Mouse (Mus musculus): ENCODE measurements around the gene Ampd3. TPM values are rescaled to one million over a fixed set of nuclear protein-coding genes. Genes with fewer than 3 reads are reported as not detected.

The Ampd3 gene
- polyA plus RNA-seq, 1 experiment from 2014 or later, result 28.1 TPM

DNA sequence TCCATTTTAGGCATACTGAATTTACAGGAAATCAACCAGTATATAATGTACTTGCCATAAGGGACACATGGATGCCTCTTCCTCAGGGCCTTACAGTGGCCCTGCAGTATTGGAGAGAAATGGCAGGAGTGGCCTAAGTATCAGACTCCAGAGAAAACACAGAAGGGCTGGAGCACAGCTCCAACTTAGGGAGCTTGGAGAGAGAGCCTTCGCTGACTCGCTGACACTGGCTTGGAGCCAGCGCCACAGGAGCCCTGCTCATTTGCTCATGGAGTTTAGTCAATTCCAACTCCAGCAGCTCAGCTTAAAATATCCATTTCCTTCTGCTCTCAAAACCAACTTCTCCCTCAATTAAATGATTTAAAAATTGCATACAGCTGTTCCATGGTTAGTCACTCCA lies 53.6 kb downstream of the Ampd3 start:
- WGBS (ENCODE audit: missing documents), result 67% methylated on average over 3 of the region's 3 CpGs
- Histone ChIP-seq H3K36me3 (ENCODE audit: inconsistent target) (peaks cover 21% of the 10 kb centered on the region; the same call in 1 of the 2 replicates), H3K4me3 (ENCODE audit: inconsistent target) (no peak overlapping the region), H3K79me2 (ENCODE audit: inconsistent target) (no peaks in the 10 kb centered on the region), H3K27ac (peak overlapping the region; percentile 91)

DNA sequence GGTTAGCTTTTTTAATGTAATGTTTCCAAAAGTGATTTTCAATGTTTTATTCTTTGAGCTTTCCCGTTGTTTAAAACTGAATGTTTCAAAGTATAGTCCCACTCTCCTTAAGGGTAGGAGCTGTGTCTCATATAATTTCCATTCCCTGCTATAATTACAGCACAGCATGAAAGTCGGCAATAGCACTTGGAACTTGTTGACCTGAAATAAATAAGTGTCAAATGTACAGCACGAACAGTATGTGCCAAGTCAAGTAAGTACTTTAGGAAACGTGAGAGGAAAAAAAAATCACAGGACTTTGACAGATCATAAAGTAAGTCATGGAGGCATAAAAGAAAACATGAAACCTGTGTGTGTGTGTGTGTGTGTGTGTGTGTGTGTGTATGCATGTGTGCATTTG lies 54.0 kb downstream of the Ampd3 start:
- Histone ChIP-seq H3K79me2 (ENCODE audit: inconsistent target) (no peaks in the 10 kb centered on the region), H3K36me3 (ENCODE audit: inconsistent target) (peaks cover 21% of the 10 kb centered on the region; the same call in 1 of the 2 replicates), H3K4me3 (ENCODE audit: inconsistent target) (no peak overlapping the region), H3K27ac (peak overlapping the region; percentile 91)
- 92% methylated on average over 4 of the region's 4 CpGs for WGBS (ENCODE audit: missing documents)

DNA sequence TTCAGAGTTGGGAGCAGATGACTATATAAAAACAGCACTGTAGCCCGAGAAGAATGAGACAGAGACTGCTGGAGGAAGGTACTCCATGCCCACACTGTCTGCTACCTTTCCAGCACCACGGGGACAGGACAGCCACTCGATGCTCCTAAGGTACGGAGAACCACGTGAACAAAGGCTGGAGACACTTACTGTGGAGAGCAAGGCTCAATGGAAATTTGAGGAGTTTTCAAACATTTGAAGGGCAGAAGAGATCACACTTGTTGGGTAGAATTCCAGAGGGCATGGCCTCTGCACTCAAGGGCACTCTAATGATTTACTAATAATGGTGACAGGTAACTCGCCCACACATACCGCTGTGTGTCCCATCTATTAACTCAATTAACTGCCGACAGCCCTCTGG lies 55.1 kb downstream of the Ampd3 start:
- H3K36me3 ChIP-seq (ENCODE audit: inconsistent target), result peaks cover 18% of the 10 kb centered on the region; the same call in 1 of the 2 replicates
- peak overlapping the region; percentile 91 for H3K27ac ChIP-seq
- H3K79me2 ChIP-seq (ENCODE audit: inconsistent target), result no peaks in the 10 kb centered on the region
- no peak overlapping the region for H3K4me3 ChIP-seq (ENCODE audit: inconsistent target)
- 91% methylated on average over 8 of the region's 8 CpGs for WGBS (ENCODE audit: missing documents)

DNA sequence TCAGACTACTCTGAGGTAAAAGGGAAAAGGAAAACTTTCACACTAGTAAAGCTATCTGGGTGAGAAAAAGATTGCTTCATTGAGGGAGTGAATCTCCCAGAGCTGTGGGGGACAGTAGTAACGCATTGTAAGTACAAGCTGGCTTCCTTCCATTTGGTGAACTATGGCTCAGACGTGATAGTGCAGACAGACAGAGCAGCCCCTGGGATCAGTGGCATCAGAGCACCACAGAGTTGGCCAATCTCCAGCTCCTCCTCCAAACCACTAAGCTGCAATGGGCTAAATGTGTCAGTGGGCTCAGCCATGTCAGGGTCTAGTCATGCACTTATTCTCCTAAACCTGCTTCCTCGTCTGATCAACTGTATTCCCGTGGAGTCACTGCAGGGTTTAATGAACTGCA lies 55.6 kb downstream of the Ampd3 start:
- Histone ChIP-seq H3K4me3 (ENCODE audit: inconsistent target) (no peak overlapping the region), H3K79me2 (ENCODE audit: inconsistent target) (no peaks in the 10 kb centered on the region), H3K27ac (peak overlapping the region; percentile 91), H3K36me3 (ENCODE audit: inconsistent target) (peaks cover 18% of the 10 kb centered on the region)
- 8% methylated on average over 4 of the region's 4 CpGs for WGBS (ENCODE audit: missing documents)

- H3K27ac ChIP-seq, result peak overlapping the region; percentile 91
- WGBS (ENCODE audit: missing documents), result 5% methylated on average over 8 of the region's 8 CpGs
- peaks cover 24% of the 10 kb centered on the region for H3K36me3 ChIP-seq (ENCODE audit: inconsistent target)
Measured at GRCm38 (mm10) chr7:110823995-110824953, 56.3 kb downstream of the Ampd3 start.

DNA sequence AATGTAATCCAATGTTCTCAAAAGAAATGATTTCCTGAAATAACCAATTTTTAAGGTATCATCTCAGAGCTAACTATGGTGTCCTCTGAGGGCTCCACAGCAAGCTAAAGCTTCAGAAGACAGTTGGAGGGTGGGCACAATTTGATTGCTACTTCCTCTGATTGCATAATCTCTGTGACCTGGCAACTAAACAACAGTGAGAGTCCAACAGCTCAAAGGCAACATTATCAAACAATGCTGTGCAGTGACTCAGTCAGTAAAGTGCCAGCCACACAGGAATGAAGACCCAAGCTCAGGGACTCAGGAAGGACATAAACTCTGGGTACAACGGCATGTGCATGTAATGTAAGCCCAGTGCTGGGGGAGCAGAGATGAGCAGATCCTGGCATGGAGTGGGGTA lies 65.0 kb downstream of the Ampd3 start:
- H3K79me2 ChIP-seq (ENCODE audit: inconsistent target), result peaks cover 15% of the 10 kb centered on the region
- H3K27ac ChIP-seq, result no peak overlapping the region
- H3K36me3 ChIP-seq (ENCODE audit: inconsistent target), result peaks cover 36% of the 10 kb centered on the region
- no peak overlapping the region for H3K4me3 ChIP-seq (ENCODE audit: inconsistent target)
- WGBS (ENCODE audit: missing documents), result 0% methylated on average over 1 of the region's 1 CpGs

More at GRCm38 (mm10) chr7:110823995-110824953, 56.3 kb downstream of the Ampd3 start:
- H3K4me3 ChIP-seq (ENCODE audit: inconsistent target), result no peak overlapping the region
- no peaks in the 10 kb centered on the region for H3K79me2 ChIP-seq (ENCODE audit: inconsistent target)

DNA sequence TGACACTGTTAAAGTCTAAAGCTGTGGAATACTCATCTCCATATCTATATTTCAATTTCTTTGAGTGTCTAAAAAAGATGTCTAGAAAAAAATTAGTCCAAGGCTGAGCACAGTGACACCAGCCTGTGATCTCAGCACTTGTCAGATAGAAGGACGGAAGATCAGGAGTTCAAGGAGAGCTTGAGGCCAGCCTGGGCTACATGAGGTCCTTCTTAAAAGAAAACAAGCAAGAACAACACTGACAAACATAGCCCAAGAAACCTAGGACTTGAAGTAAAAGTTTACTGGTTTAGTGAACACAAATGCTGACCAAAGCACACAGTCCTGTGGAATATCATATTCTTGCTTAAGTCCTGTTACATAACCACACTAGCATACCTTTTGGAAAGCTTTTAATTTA lies 66.0 kb downstream of the Ampd3 start:
- H3K36me3 ChIP-seq (ENCODE audit: inconsistent target), result peaks cover 26% of the 10 kb centered on the region

DNA sequence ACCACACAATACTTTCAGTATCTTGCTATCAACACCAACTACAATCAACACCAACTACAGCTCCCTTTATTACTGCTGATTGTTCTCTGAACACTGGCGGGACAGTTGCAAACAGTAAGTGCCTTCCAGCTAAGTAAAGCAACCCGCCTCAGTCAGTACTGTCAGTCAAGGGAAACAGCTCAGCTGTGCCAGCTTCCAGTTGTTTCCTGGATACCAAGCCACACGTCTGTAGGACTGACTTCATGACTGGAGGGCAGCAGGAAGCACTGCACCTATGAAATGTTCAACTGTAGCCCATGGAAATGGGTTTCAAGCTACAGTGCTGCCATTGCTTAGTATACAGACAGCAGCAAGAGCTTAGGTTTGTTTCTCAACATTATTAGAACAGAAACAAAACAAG lies 66.5 kb downstream of the Ampd3 start:
- no peak overlapping the region for H3K27ac ChIP-seq
- H3K79me2 ChIP-seq (ENCODE audit: inconsistent target), result peaks cover 30% of the 10 kb centered on the region
- 35% methylated on average over 3 of the region's 3 CpGs for WGBS (ENCODE audit: missing documents)
- peaks cover 21% of the 10 kb centered on the region for H3K36me3 ChIP-seq (ENCODE audit: inconsistent target)
- no peak overlapping the region for H3K4me3 ChIP-seq (ENCODE audit: inconsistent target)

More for the DNA sequence above, 66.0 kb downstream of the Ampd3 start:
- H3K79me2 ChIP-seq (ENCODE audit: inconsistent target), result peaks cover 25% of the 10 kb centered on the region
- H3K27ac ChIP-seq, result no peak overlapping the region
- WGBS (ENCODE audit: missing documents), result 100% methylated on average over 1 of the region's 1 CpGs
- H3K4me3 ChIP-seq (ENCODE audit: inconsistent target), result no peak overlapping the region

- H3K79me2 ChIP-seq (ENCODE audit: inconsistent target), result peaks cover 62% of the 10 kb centered on the region
- H3K36me3 ChIP-seq (ENCODE audit: inconsistent target), result no peaks in the 10 kb centered on the region
- H3K4me3 ChIP-seq (ENCODE audit: inconsistent target), result peak overlapping the region; percentile 5; the same call in 1 of the 2 replicates
- WGBS (ENCODE audit: missing documents), result 2% methylated on average over 4 of the region's 4 CpGs
- peak overlapping the region; percentile 71 for H3K27ac ChIP-seq
Measured at GRCm38 (mm10) chr7:110840332-110840731, 72.3 kb downstream of the Ampd3 start.

DNA sequence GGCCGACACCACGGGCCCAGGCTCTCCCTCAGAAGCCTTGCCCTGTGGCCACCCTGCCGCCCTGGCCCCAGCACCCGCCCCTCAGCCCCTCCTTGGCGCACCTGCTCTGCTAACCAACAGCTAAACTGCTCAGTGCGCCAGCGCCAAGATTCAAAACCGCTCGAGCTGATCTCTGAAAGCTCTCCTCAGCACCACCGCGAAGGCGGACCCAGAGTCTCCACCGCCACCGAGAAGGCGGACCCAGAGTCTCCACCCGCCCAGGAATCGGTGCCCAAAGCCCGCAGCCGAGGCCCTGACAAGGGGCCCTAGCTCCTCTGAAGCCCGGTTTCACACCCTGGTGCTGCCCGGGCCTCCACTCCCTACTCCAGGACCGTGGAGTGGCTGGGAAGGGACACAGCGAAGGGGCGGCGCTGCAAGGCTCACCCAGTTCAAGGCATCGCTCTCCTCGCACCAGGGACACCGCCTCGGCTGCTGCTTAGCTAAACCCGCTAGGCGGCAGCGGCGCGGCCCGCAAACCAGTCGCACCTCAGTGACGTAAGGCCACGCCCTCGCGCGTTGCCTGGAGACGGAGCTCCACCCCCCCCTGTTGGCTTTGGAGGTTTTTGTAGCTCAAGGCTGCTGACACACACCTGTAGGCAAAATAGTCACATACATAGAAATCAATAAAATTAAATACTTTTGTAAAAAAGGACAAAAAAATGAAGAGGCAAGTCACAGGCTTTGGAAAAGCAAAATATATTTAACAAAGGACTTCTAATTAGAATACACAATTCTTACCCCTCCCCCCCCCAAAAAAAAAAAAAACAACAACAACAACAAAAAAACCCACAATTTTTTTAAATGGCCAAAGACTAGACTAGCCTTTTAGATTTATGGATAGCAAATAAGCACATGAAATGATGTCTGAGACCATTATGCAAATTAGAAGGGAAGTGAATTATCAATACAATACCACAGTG lies 76.2 kb downstream of the Ampd3 start, which contains the start of gene Rnf141:
Gene Rnf141 (minus strand): TSS at position 542 of the 959 bp plus-strand sequence.
- Histone ChIP-seq H3K36me3 (ENCODE audit: inconsistent target) (no peaks in the 10 kb centered on the region), H3K79me2 (ENCODE audit: inconsistent target) (peaks cover 36% of the 10 kb centered on the region), H3K27ac (peak within 1 kb of the TSS; percentile 69), H3K4me3 (ENCODE audit: inconsistent target) (peak within 1 kb of the TSS; percentile 70)
- under 1% methylated on average over 42 of the region's 42 CpGs for WGBS (ENCODE audit: missing documents)

GRCm38 (mm10) chr7:110847321-110847720 lies 79.3 kb downstream of the Ampd3 start:
- 100% methylated on average over 2 of the region's 2 CpGs for WGBS (ENCODE audit: missing documents)

GRCm38 (mm10) chr7:110848371-110848770 lies 80.4 kb downstream of the Ampd3 start:
- WGBS (ENCODE audit: missing documents), result 55% methylated on average over 1 of the region's 1 CpGs
- Histone ChIP-seq H3K4me3 (ENCODE audit: inconsistent target) (no peak overlapping the region), H3K27ac (no peak overlapping the region), H3K79me2 (ENCODE audit: inconsistent target) (peaks cover 4% of the 10 kb centered on the region), H3K36me3 (ENCODE audit: inconsistent target) (no peaks in the 10 kb centered on the region)

More at GRCm38 (mm10) chr7:110847321-110847720, 79.3 kb downstream of the Ampd3 start:
- Histone ChIP-seq H3K27ac (no peak overlapping the region), H3K36me3 (ENCODE audit: inconsistent target) (no peaks in the 10 kb centered on the region), H3K4me3 (ENCODE audit: inconsistent target) (no peak overlapping the region), H3K79me2 (ENCODE audit: inconsistent target) (peaks cover 15% of the 10 kb centered on the region)

- Histone ChIP-seq H3K27ac (no peak overlapping the region), H3K36me3 (ENCODE audit: inconsistent target) (no peaks in the 10 kb centered on the region), H3K4me3 (ENCODE audit: inconsistent target) (no peak overlapping the region), H3K79me2 (ENCODE audit: inconsistent target) (no peaks in the 10 kb centered on the region)
- WGBS (ENCODE audit: missing documents), result 97% methylated on average over 7 of the region's 7 CpGs
Measured at GRCm38 (mm10) chr7:110851541-110852203, 83.7 kb downstream of the Ampd3 start.

DNA sequence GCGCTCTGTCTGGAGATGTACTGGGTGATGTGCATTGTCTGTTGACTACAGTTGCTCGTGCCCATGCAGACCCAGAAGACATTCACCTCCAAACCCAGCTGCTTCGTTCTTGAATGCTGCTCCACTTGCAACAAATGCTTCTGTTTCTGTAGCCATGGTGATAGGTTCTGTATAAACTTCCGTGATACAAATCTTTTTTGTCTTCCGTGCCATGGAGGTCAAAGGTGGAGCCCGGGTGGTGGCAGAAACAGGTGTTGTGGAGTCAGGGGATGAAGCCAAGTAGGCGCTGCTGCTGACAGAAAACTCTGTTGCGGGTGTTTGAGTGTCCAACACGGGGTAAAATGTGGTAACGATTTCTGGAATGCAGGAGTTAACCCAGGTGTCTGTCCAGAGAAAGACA lies 85.6 kb downstream of the Ampd3 start:
- no peaks in the 10 kb centered on the region for H3K36me3 ChIP-seq (ENCODE audit: inconsistent target)
- H3K4me3 ChIP-seq (ENCODE audit: inconsistent target), result no peak overlapping the region
- H3K27ac ChIP-seq, result no peak overlapping the region
- H3K79me2 ChIP-seq (ENCODE audit: inconsistent target), result no peaks in the 10 kb centered on the region
- WGBS (ENCODE audit: missing documents), result 94% methylated on average over 10 of the region's 10 CpGs

Measured in macrophage (primary cell).